Mouse (Mus musculus): Measurements from ENCODE around the gene Slc28a1.

Gene Slc28a1

DNA sequence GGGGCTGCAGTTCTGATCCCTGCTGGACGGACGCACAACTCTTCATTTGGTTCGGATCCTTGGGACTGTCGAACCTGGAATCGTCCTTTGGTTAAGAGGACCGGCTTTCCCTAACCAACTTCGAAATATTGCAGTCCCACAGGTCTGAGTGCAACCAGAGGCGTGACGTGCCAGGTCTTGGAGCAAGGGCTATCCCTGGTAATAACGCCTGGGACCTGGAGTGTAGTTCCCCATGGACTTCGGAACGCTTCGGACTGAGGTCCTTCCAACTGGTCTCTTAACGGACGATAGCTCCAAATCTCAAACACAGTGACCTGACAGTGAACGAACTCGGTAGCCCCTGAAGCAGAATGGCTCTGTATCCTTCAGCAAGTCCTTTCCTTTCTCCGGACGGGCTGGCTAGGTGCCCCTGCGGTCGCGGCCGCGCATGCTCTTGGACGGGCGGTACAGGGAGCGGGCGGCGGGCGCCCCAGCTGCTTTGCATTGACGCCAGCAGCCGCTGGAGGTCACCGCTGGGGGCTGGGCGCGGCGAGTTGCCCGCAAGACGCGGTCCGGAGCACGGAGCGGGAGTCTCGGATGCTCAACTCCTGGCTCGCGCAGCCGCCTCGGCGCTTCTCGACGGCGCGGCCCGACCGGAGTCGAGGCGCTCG is 98.2 kb downstream of the Slc28a1 start:
- DNase-seq (ENCODE audit: low read depth, low spot score) = peak; percentile 69

DNA sequence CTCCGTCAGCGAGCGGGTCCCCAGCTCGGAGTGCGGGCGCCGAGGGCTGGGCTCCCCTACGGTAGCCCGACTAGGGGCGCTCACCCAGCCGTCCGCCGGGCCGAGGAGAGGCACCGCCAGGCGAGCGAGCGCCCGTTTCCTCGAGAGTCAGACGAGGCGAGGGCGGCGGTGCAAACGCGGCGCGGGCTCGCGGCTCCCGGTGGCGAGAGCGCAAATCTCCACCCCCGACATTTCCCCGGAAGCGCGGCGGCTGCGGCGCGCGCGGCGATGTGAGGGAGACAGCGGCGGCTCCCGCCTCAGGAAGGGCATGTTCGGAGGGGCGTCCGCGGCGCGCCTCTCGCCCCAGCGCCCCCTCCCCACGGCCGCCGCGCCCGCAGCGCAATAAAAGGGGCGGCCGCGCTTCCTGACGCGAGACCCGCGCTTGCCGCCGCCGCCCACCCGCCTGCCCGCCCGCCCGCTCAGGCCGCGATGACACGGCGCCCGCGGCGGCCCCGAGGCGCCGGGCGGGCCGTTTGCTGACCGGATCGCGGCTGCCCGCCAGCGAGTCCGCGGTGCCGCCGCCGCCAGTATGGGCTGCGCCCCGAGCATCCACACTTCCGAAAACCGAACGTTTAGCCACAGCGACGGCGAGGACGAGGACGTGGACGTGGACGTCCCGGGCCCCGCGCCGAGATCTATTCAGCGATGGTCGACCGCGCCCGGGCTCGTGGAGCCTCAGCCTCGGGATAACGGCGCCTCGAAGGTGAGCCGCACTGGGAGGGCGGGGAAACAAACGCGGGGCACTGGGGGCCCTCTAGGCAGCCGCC is 99.0 kb downstream of the Slc28a1 start, which contains the start of gene Pde8a:
Gene Pde8a, plus strand, starts transcription at position 250 of the 806 bp plus-strand sequence.
- DNase-seq (ENCODE audit: low read depth, low spot score) = no peak

DNA sequence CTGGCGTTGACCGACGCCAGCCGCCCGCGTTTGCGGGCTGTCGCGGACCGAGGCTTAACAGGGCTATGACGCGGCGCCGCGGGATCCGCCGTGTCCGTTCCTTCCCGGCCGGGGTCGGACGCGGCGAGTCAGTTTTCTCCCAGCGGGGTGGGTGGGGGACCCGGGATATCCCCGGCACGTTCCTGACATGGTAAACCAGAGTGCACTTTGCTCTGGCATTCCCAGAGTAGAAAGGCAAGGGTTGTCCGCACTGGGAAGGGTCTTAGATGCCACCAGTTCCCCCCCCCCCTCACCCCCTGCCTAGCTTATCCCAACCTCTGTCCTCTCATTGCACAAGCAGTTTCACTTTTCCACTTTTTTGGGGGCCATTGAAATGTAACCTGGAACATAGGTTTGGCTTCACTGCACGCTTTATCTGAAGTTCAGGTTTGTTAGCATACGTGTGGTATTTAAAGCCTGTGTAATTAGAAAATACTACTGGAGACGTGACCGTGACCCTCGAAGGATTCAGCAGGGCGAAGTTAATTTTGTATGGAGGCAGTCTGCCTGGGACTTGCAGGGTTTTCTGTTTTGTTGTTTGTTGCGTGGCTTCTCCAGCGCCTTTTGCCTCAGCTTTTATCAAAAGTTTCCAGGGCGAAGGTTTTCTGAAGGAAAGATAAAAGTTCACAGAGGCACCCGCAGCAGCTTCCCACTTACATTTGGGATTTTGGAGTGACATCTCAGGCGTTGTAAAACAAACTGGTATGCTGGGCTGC is 99.7 kb downstream of the Slc28a1 start:
- no peak for DNase-seq (ENCODE audit: low read depth, low spot score)

DNA sequence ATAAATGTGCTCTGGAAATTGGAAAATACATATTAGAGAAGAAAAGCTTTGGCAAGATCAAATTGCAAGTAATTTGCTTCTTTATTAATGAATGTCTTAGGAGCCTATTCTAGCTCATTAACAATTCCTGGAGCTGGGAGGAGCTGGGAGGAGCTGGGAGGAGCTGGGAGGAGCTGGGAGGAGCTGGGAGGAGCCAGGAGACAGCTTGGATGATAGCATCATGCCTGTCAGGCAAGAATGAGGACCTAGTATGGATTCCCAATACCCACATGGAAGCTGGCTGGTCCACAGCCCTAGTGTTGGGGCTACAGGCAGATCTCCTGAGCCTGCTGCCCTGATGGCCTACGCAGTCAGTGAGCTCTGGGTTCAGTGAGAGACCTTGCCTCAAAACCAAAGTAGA is 101.4 kb downstream of the Slc28a1 start:
- no peak for DNase-seq (ENCODE audit: low read depth, low spot score)

DNA sequence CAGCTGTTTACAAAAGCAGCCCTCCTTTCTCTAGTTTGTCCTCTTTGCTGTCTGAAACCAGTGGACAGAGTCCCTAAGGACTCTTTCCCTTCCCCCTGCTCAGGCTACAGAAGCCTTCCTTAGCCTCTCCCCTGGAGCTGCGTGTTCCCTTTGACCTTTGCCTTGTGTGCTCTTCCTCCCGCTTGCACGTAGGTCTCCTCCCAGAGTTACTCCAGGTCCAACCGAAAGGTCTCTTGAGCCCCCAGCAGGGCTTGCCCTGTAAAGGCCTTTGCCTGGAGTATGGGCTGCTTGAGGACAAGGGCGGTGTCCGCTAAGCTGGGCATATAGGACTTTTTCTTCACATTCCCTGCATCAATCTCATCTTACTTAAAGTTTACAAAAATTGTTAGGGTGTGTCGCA is 104.7 kb downstream of the Slc28a1 start:
- no peak for DNase-seq (ENCODE audit: low read depth, low spot score)

Measured in WW6 (cell line).